Mouse (Mus musculus): ENCODE measurements at regions not wholly inside any gene's neighbourhood (a gene's known extent, or its start where the extent isn't known, plus 50 kb on each side); places are given as distances from the start of the nearest gene placed in this dataset.
"Not testable (repeated sequence)": the region's sequence is repeated elsewhere in the genome, so short reads cannot be mapped to it uniquely, and the experiment has no call there.

- H3K27ac ChIP-seq = not testable (repeated sequence)
- peak; percentile 7 to 19 for DNase-seq (ENCODE audit: low spot score in 2 of 2)
- peak overlapping the region; percentile 32 for H3K4me3 ChIP-seq
Measured at GRCm38 (mm10) chr12:19387706-19388105, 566.6 kb upstream of the Gm21863 start.

All from layer of hippocampus, adult 2 months (tissue).